Mouse (Mus musculus) gastrocnemius, postnatal 36 days (tissue): ENCODE measurements at regions not wholly inside any gene's neighbourhood (a gene's known extent, or its start where the extent isn't known, plus 50 kb on each side); places are given as distances from the start of the nearest gene placed in this dataset.

ENCODE experiments used
- DNase-seq, 2 experiments: peaks; one replicate each; pipeline ENCODE4 v3.0.0; 2022
- intact Hi-C: fragments of 180-260 bp; cut with DNase I; formaldehyde crosslinking; loops from one replicate; pipeline ENCODE4 v1.15.1; 2025

DNA sequence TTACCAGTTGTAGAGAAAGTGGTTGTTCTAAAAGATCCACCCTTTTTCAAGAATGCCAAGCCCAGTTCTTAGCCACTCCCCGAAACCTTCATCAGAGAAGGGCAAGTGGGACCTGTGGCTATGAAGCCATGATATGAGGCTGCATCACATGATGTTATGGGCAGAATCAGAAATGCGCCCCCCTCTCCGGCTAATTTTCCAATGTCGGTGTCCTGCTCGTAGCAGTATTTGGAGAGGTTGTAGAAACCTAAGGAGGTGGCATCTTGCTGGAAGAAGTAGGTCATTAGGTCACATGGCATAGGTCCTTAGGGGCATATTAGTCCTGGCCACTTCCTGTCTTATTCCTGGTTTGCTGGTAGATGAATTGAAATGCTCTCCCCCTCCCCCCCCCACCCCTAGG lies 460.1 kb downstream of the Ccdc171 start:
- intact Hi-C loops: loop anchor here (10.0 kb wide), 1 partner anchor 191 kb away; no protein-coding TSS in a partner anchor
- no peak for DNase-seq

DNA sequence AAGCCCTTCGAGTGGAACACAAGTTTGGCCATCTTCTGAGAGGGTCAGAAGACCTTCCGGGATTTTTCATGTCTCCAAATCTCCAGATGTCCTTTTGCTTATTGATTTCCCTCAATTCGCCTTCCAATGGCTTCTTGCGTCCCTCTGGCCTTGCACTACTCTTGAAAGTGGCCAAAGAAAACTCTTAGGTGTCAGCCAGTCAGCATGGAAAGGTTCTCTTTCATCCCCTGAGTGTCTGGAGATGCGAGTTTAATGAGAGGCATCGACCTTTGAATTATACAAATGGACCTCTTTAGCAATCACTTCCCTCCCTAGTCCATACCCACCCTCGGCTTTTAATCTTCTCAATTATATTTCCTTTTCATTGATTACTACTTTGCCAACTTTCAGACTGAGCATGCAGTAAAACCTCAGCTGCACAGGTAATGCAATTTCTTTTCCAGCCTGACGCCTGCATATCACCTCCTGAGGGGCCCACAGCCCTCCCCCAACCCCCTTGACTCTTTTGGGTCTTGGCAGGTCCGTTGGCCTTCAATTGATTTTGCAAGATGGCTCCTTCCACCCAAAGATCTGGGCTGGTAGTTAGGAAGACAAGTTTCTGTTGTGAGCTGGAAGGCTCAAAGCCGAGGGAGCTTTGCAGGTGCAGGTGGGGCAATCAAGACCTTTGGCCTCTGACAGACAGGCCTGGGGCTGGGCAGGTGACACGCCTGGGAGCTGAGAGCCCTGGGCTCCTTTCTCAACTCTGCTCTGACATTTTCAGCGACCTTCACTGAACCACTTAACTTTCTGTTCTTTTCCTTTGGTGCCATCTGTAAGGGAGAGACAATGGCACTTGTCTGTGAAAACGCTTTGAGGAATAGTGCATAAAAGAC lies 461.8 kb downstream of the Ccdc171 start:
- no peak for DNase-seq
- intact Hi-C loops: loop anchor here (10.0 kb wide), 1 partner anchor 192 kb away; no protein-coding TSS in a partner anchor

DNA sequence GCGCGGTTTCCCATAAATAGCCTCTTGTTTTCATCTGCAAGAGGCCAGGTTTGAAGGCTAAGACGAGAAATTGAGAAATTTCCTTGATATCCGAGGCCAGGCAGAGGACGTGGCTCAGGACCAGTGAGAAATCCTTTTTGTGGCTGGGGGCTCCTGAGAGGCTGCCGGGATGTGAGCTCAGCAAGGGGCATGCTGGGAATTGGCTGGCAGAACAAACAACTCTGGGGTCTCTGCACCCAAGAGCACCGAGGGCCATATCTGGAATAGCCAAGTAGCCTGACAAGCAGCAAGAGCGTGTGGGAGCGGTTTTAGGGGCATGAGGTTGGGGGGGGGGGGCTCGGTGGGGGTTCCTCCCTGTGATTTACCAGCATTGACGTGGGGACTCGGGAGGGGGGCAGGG lies 462.5 kb downstream of the Ccdc171 start:
- no peak for DNase-seq
- intact Hi-C loops: loop anchor here (10.0 kb wide), 1 partner anchor 193 kb away; no protein-coding TSS in a partner anchor

DNA sequence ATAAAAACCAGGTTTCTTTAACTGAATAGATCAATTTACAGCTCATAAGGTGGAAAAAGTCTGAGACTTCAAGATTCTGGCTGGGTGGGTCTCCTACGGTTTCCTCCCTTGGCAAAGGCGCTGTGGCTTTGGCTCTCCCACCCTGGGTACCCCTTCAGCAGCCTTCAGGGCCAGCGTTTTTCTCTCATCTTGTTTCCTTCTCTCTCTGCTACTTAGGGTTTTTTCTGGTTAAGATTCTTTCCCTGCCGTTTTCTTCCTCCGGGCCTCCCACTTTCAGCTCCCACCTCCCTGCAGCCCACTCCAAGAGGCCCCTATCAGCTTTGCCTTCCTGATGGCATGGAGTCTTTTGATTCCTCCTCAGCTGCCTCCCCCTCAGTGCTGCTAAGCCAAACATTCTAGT lies 463.0 kb downstream of the Ccdc171 start:
- DNase-seq: no peak
- intact Hi-C loops: loop anchor here (10.0 kb wide), 1 partner anchor 194 kb away; no protein-coding TSS in a partner anchor

DNA sequence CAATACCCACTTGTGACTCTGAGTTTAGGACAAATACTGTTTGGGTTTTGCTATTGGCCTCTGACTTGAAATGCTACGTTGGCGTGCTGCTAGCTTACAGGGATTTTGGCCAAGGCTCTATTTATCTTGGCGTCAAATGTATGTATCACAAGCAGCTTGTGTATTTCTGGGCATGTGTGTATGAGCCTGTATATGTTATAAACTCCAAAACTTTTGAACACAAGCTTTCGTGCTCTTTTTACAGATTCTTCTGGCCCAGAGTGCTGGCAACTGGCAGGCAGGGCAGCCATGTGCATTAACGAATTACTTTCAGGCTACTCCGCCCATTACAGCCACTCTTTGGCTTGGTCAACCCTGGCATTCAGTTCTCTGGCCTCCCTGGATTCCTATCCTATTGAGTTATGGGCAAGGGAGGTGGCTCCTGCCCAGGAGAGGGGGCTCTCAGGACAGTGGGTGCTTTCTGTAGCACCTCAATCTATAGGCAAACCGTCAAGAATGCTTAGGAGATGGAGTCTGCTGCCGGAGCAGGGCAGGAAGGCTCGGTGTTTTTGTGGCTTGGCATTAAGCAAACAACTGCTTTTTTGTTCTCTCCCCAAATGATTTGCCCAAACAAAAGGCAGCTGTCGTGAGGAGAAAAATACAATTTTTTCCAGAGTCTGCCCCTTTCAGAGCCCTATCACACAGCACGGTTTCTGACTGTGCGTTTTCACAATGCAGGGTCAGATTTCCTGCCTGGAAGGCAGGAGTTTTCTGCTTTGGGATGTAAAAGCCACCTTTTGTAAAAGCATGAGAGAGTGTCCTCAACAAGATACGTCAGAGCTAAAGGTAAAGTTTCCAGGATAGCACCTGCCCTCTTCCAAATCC lies 465.0 kb downstream of the Ccdc171 start:
- DNase-seq: no peak
- intact Hi-C loops: no loop called here

DNA sequence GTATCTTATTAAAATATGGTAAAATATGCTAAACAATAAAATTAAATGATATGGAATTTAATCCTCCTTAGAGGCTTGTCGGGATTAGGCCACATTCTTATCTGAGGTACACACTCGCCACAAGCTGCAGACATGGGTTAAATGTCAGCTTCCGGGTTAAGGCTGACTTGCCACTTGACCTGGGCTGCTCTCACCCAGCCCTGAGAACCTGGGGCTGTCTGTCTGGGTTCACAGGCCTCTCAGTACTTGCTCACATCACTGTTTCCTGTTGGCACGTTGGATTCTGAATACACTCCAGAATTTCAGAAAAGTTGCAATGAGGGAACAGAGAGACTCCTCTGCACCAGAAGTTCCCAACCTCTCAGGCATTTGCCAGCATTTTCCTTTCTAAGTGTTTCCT lies 465.9 kb downstream of the Ccdc171 start:
- no peak for DNase-seq
- intact Hi-C loops: no loop called here

DNA sequence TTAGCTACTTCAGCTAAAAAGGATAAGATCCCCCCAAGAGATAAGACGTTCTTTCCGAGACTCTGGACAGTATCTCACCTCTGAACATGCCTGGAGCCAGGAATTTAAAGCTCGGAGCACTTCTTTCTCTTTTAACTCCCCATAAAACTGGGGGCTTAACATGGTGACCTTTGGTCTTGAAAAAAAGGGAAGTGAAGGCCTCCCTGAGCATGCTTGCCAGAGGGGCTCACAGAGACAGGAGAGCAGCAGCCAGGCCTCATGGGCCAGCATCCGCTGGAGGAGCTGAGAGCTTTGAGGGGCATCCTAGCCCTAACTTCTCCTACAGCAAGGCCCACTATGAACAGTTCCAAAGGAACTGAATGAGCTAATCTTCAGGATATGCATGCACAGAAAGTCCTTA lies 471.7 kb downstream of the Ccdc171 start:
- intact Hi-C loops: no loop called here
- DNase-seq: no peak

DNA sequence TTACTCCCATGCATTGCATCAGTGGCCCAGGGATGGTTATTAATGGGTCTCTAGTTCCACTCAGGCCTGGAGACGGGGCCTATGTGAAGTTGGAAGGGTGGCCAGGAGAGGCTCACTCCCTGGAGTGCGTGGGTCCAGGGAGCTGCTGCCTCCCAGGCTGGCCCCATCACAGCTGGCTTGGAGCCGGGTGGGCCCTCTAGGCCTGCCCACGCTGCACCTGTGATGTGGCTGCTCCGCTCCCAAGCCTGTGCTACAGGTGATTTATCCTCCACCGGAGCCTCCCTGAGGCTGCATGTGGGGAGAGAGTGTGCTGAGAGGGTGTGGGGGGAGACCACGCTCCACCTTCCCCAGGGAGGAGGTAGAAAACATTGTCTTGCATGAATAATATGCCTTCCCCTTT lies 476.3 kb downstream of the Ccdc171 start:
- intact Hi-C loops: no loop called here
- no peak for DNase-seq

DNA sequence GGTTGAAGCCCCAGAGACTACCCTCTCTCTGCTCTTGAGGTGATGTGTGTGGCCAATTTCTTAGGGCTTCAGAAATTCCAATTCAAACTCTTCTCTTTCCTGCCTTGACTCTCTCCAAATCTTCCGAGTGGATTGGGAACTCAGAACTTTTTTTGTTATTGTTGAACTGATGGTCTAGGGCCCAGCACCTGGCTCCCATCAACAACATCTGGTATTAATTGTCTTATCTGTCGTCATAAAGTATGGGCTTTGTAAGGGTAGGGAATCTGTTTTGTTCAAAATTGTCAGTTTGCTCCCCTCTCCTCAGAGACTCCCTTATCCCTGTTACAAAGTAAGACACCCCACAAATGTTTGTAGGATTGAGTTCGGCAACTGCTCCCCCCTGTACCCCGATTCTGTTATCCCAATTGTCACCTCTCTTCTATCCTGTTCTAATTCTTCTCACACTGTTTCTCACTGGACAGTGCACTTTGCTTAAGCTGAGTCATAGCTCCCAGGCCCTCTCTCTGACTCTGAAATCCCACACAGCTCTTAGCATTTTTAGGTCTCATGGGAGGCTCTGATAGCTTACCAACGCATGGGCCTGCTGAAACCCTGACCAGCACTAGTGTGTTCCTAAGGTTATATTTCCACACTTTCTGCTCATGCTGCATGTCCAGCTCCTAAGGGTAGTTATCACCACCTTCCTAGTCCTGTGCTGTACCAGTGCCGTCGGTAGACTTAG lies 478.9 kb downstream of the Ccdc171 start:
- DNase-seq: no peak
- intact Hi-C loops: no loop called here

DNA sequence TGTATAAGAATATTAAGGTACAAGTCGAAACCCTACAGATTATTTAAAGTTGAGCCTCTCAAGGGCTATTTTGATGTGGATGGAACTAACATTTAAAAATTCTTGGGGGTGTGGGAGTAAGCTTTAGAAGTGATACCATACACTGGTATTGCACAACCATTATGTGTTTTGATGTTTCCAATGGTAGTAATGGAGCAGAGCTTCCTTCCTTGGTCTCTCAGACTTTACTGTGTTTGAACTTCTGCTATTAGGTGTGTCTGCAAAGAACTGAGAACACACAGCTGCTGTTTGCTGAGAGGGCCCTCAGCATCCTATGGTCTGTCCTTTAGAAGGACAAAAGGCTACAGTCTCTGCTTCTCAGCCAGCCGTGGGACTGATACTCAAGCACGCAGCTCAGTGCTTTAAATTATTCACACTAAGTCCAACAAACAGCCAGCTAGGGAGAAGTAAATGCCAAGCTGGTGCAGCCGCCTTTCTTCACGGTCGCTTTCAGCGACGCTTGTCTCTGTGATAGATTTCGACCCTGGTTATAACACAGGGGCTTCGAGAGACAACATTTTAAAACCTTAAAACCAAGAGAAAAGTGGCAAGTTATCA lies 479.5 kb downstream of the Ccdc171 start:
- DNase-seq: no peak
- intact Hi-C loops: no loop called here

DNA sequence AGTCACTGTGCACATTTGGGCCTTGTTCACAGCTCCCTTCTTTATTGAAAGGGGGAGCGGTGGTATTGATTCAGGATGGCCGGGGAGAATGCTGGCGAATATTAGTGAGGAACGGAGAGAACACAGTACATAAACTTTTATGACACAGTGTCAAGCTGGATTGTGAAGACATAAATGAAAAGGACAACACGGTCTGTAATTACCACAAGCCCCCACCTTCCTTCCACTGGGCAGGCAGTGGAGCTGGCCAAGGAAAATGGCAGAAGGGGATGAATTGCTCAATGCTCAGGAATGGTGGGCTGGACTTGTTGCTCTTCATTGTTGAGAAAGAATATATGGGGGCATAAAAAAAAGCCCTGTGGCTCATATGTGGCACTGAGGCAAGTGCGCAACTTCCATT lies 486.6 kb downstream of the Ccdc171 start:
- intact Hi-C loops: no loop called here
- DNase-seq: no peak

DNA sequence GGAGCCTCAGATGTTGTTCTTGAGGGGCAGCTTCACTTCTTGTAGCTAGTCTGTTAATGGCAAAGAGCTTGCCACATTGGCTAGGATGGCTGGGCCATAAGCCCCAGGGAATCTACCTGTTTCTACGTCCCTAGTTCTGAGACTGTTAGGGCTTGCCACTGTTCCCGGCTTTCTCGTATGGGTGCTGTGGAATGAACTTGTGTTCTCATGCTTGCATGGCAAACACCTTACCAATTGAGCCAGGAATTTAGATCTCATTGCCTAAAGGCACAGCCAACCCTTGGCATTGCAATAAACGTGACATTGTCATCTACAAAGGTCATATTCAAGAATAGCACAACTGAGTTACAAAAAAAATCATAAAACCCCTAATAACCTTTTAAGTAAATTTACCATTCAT lies 489.8 kb downstream of the Ccdc171 start:
- no peak for DNase-seq
- intact Hi-C loops: no loop called here

DNA sequence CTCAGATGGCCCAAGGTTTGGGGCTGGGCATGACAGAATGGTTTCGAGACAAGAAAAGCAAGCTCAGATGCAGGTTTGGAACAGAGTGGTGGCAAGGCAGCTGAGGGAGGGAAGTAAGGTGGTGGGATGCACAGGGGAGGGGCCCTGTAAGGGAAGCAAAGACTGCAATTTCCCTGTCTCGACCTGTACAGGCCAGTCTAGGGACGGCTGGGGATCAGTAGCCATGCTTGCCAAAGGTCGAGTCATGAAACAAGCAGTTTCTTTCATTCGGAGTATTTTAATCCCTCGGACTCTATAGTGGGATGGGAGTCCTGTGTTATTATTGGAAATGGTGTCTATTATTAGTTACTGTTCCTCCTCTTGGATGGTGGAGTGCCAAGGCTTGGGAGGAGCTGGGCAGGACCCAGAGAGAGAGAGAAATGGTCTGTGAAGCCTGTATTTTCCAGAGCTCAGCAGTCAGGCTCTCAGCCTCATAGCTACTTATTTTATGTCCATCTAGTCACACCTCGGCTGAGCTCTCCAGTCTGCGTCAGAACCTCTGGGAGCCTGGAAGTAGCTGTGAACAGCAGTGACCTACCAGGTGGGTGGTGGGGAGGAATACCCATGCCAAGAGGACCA lies 490.3 kb downstream of the Ccdc171 start:
- intact Hi-C loops: no loop called here

DNA sequence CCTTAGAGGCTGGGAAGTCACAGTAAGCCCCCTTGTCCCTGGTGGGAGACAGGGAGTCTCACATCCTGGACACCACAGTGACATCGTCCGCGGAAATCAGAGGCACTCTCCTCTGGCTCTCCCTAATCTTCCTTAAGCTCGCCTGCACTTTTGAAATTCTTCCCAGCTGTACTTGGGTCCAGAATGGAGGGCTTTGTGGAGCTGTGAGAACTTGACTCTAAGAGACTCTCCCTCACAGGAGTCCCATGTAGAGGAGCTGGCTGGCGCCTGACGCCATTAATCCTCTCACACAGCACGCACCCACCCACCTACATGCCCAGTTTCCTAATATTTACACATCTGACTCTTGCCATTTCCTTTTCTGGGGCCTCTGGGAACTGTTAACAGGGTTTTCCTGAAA lies 492.8 kb downstream of the Ccdc171 start:
- DNase-seq: no peak
- intact Hi-C loops: no loop called here

More for the DNA sequence above, 490.3 kb downstream of the Ccdc171 start:
- peak; percentile 25 to 29 for DNase-seq

DNA sequence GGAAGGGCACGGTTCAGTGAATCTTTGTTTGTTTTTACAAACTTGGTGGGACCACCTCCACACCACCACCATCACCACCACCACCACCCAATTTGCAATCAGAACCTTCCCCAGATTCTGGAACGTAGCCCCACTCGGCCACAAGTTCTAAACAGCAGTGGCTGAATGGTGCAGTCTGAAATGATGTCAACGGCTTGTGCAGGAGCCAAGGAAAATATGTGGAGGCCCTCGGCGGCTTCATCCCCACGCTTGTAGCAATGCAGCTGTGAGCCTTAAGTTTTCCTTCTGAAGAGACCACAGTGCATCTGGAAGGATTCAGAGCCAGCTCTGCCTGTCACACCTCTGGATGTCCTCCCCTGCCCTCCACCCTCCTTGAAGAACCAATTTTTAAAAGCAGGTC lies 493.4 kb downstream of the Ccdc171 start:
- DNase-seq: no peak
- intact Hi-C loops: no loop called here

DNA sequence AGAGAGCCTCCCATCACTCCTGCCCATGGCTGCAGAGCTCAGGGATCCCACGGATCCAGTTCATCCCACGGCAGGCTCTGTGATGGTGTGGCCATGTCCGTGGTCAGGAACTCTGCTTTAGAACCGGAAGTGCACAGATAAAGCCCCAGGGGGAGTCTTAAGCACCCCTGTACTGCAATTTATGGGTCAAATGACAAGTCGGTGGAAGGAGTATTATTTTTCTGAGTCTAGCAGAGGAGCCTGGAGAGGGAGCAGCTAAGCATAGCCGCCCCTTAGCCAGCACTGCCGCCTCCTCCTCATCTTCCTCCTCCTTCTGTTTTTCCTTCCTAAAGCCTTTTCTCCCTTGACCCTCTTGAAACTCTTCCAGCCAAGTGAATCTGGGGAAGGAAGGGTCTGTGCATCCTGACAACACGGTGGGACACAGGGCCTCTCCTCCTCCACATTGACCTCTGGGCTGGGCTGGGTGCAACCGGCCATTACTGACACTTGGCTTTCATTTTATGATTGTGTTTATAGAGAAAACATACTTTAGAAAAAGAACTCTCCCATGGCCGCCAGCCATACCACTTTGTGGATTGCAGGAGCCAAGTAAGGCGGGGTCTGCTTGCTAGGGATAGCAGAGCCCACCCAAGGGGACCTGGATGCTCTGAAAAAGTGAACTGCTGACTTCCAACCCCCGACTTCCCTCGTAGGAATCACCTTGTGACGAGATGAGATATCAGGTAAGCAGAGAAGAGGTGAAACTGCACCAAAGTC lies 494.3 kb downstream of the Ccdc171 start:
- intact Hi-C loops: loop anchor here (5.0 to 10.0 kb wide), 2 partner anchors 47 to 225 kb away; no protein-coding TSS in a partner anchor
- DNase-seq: no peak

DNA sequence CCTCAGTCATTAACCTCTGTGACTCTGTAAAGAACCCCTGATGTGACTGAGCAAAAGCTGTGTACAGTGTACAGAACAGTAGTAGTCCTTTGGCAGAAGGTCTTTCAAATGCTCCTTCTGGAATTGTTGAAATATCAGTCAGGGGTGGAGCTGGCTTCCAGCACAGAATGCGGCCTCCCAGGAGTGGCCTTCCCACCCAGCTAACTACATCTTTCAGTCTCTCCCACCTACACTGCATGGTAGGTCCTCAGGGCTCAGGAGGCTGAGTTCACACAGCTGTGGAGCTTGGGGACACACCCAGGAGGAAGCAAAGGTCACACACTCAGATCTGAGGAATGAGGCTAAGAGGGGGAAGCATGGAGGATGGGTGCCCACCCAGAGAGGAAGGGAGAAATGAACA lies 495.3 kb downstream of the Ccdc171 start:
- intact Hi-C loops: loop anchor here (5.0 to 10.0 kb wide), 2 partner anchors 48 to 226 kb away; no protein-coding TSS in a partner anchor

DNA sequence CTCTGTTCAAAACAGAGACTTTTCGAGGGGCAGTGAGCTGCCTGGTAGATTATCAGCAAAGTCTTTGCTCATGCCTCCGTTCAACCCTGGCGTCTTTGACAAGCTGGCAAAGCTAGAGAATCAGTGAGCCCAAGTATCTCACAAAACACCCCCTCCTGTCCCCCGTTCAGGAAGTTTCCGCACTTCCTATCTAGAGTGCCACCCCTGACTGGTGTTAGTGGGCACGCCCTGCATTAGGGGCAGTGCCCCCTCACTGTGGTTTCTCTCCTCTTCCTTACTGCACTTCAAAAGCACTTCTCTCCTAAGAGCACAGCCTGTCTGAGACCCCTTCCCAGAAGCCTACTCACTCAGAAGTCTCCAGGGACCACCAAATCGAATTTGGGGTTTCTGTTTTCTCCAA lies 497.0 kb downstream of the Ccdc171 start:
- DNase-seq: no peak
- intact Hi-C loops: loop anchor here (5.0 to 10.0 kb wide), 2 partner anchors 50 to 228 kb away; no protein-coding TSS in a partner anchor

More for the DNA sequence above, 495.3 kb downstream of the Ccdc171 start:
- DNase-seq: no peak

DNA sequence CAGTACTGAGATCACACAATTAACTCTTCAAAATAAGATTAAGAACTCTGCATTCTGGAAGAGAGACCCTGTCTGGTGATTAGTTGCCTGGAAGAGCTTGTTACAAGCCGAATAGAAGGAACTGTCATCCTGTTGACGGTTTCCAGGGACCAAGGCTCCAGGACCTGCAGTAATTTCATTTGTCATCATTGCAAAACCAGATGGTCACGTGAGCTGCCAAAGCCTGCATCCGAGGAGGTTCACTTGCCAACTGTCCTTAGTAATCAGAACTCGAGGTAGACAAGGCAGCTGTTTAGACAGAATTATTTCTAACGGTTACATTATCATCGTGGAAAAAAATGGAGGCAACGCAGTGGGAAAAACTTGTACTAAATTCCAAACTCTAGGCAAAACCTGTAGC lies 500.8 kb downstream of the Ccdc171 start:
- no peak for DNase-seq
- intact Hi-C loops: loop anchor here (10.0 kb wide), 1 partner anchor 231 kb away; no protein-coding TSS in a partner anchor
